Mouse (Mus musculus): ENCODE results near the gene Spout1. TPM values are rescaled to one million over a fixed set of nuclear protein-coding genes. Genes with fewer than 3 reads are reported as not detected.
A peak's percentile ranks its signal among the peaks of the same experiment; 100 is the strongest.

Spout1 gene
- 10 to 100 TPM; 21.1 to 25.4 TPM for total RNA-seq (2021)
- long read RNA-seq, experiment 1, transcript Spout1-201 (12 exons, 1,805 nt): major isoform, 15 of 25 reads
- long read RNA-seq, experiment 1, partial matches to known transcripts: 1 of 25 reads
- long read RNA-seq, experiment 1, other reads (novel, unspliced or antisense): 7 of 25 reads
- long read RNA-seq, experiment 2, transcript Spout1-201 (12 exons, 1,805 nt): major isoform, 28 of 46 reads
- long read RNA-seq, experiment 2, partial matches to known transcripts: 5 of 46 reads
- long read RNA-seq, experiment 2, other reads (novel, unspliced or antisense): 9 of 46 reads

DNA sequence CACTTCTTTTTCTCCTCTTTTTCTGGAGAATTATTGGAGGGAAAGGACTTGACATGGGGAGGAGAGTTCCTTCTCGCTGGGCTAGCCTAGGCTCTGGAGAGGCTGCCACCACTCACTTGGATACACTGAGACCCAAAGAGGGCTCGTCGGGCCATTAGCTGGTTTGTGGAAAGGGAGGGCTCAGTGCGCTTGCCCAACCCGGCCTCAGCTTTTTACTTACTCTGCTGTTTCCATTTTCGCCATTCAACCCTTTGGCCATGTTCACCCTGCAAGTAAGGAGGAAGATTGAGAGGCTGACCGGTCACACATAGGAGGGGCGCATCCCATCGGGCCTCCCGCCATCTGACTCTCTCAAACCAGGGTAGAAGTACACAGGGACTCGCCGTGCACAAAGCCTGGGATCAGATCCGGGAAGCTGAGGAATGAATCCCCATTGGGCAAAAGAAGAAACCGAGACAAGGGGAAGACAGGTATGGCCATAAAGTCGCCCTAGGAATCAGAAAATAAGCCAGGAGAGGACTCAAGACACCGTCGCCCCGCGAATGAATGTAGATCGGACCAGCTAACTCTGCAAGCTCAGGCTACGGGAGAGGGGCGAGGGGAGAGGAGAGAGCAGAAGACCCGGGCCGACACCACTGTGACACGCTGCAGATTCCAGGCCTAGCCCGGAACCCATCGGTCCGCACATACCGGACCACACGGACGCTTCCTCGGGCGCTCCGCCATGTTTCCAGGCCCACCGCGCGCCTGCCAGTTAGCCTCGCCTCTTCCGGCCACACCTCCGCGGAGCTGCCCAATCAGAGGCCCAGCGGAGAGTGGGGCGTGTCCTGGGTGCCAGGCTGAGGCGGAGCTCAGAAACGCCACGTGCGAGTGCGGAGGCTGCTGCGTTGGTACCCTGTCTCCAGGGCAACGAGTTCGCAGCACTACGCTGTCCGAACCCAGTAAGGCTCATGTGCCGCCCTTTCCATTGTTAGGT, at the start of gene Spout1:
Spout1 (minus strand) TSS at position 760 of the 976 bp plus-strand sequence.
- DNase-seq (ENCODE audit: low spot score in 2 of 2): peak; percentile 91 to 92

DNA sequence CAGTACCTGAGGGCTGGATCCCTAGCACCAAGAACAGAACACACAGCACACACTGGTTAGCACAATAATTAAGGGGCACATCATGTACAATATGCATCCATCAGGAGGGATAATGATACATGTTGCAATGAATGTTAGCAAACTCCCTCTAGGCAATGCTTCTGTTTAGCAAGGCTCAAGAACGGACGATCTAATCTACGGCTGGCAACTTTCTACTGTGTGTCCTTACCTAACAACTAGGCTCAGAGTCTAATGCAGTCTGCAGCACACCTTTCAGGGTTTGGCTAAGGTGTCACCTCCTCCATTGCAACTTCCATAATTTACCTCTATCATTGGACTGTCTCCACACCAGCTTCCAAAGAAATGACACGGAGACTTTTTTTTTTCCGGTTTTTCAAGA, 38.0 kb upstream of the Spout1 start:
- no peak for DNase-seq (ENCODE audit: low spot score in 2 of 2)

GRCm38 (mm10) chr2:30215493-30215892, 37.2 kb upstream of the Spout1 start:
- DNase-seq (ENCODE audit: low spot score in 2 of 2): no peak

- no peak for DNase-seq (ENCODE audit: low spot score in 2 of 2)
These were observed 36.5 kb upstream of the Spout1 start for GRCm38 (mm10) chr2:30214745-30215144.

GRCm38 (mm10) chr2:30212951-30213350, 34.7 kb upstream of the Spout1 start:
- DNase-seq (ENCODE audit: low spot score in 2 of 2): no peak

GRCm38 (mm10) chr2:30212169-30212545, 33.9 kb upstream of the Spout1 start:
- DNase-seq (ENCODE audit: low spot score in 2 of 2): no peak

DNA sequence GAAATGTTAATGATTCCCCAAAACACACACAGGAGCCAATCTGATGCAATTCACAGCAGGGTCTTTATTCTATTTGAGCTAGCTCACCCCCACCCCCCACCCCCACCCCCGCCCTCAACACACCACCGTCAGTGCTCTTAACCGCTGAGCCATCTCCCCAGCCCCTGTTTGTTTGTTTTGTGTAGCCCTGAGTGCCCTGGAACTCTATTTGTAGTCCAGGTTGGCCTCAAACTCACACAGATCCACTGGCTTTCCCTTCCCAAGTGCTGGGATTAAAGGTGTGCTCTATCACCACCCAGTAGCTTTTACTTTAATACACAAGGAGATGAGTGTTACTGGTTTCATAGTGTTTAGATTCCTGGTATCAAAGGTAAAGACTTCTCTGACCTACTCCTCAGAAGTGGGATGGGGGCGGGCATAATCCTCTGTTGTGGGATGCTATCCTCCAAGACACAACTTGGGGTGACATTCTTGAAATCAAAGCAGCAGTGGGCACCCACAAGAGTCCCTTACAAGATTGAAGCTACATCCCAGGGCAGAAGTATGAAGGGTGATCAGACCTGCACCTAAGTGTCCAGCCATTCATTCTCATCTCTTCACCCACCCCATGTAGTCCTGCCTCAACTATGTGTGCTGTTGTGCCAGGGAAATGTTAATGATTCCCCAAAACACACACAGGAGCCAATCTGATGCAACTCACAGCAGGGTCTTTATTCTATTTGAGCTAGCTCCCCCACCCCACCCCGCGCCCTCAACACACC, 33.3 kb upstream of the Spout1 start:
- DNase-seq (ENCODE audit: low spot score in 2 of 2): no peak

DNA sequence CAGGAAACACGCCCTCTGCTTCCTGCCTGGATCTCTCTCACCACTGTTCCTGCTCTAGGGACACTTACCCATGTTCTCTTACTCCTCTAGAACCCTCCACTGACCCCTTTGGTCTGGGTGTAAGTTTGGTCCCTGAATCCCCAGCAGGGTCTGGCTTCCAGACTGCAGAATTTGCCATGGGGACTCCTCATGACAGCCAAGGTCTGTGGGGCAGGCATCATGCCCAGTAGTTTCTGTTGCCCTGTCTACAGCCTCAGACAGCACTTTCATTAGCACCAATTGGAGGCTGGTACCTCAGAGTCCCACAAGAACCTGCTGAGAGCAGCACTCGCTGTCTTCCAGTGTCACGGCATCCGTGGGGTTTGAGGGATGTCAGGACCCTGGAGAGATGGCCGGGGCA, 29.6 kb upstream of the Spout1 start:
- no peak for DNase-seq (ENCODE audit: low spot score in 2 of 2)

DNA sequence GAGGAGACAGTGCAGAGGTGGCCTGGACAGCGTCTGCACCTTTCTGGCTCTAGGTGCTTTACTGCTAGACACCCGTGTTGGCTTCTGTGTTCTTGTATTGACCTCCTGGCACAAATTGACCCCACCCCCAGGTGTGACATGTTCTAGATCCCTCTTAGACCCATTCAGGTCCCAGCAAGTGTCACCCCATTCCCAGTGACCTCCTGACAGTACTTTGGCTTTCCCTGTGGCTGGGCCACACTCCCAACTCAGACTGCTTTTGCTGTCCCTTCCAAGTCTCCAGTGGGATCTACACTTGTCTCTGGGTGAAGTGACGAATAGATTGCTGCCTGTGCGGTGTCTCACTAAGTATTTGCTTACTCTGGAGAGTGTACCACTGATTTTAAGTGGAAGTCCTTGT, 29.1 kb upstream of the Spout1 start:
- DNase-seq (ENCODE audit: low spot score in 2 of 2): no peak

DNA sequence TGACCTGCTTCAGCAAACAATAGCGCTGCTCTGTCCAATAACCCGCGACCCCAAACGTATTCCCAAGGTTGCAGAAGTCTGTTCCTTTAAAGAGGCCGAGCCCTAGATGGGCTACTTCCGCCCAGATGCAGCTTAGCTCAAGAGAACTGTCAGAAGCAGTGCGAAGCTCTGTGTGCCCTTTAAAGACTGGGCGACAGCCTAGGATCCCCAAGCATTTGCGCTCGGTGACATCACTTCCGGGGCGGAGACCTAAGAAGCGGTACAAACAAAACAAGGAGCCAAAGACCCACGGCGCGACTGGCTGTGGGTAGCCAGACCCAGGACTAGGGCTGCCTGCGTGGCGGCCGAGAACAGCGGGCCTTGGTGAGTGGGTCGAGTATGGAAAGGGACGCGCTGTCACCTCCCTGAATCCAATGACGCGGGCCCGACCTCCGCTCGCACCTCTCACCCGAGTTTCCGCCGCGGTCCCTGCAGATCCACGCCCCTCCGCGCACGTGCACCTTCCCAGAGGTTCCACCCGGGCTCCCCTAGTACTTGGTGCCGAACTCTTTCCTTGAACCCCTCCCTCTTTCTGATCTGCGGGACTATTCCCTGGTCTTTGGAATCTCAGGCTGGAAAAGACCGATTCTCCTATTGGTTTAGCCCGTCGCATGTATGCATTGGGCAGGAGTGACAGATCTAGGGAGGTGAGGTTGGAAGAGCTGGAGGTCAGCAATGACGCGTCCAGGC, 27.5 kb upstream of the Spout1 start, which contains the start of gene Kyat1:
Kyat1 (minus strand) TSS at position 219 of the 729 bp plus-strand sequence.
- peak; percentile 91 to 92 for DNase-seq (ENCODE audit: low spot score in 2 of 2)

DNA sequence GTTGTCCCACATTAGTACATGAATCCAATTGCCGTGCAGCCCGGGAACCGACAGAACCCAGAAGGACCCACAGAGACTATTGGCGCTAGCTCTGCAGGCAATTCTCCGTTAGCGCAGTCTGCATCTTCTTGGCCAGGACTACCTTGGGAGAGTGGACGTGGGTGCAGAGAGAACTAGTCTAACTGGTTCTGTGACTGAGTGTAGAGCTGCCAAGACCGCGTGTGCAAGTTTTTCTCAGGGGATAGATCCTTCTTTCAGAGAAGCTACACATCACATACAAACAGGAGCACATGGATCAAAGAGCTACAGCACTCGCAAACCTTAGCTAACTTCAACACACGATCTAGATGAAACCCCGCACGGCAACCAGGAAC, 27.0 kb upstream of the Spout1 start:
- no peak for DNase-seq (ENCODE audit: low spot score in 2 of 2)

GRCm38 (mm10) chr2:30203439-30203838, 25.2 kb upstream of the Spout1 start:
- DNase-seq (ENCODE audit: low spot score in 2 of 2): no peak

DNA sequence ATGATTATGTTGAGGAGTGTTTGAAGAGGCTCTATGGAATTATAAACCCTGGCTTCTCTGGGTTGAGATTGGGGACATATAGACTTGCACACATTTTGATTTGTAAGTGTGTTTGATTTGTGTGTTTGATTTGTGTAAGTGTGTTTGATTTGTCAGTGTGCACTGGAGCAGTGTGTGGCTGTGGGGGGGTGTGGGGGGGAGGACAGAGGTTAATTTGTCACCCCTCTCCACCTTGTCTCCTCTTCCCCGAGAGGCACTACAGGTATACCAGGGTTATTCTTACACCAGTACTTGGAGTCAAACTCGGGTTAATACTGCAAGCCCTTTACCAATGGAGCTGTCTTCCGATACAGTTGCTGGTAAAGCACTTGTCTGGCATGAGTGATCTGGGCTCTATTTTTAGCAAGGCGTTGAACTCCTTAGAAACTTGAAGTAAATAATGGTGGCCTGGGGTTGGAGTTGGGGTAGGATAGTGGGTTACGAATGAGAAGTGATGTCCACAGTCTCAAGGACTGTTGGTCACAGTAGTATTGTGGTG, 22.2 kb upstream of the Spout1 start:
- DNase-seq (ENCODE audit: low spot score in 2 of 2): no peak

DNA sequence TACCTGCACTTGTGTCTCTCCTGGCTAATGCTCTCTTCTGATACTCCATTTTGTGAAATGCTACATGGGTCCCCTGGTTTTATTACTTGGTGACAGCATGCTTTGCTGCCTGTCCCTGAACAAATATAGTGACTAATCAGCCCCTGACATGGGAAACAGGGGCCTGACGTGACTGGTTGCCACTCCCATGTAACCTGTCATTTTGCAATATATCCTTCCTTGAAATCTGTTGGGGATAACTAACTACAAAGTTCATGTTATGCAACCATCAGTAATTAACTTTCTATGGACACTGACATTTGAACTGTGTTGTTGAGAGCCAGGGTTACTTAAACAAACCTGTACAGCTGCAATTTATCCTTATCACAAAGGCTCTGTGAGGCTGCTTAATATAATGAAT, 21.7 kb upstream of the Spout1 start:
- no peak for DNase-seq (ENCODE audit: low spot score in 2 of 2)

- DNase-seq (ENCODE audit: low spot score in 2 of 2): no peak
These were observed 19.8 kb upstream of the Spout1 start for GRCm38 (mm10) chr2:30198021-30198420.

GRCm38 (mm10) chr2:30194656-30195055, 16.4 kb upstream of the Spout1 start:
- DNase-seq (ENCODE audit: low spot score in 2 of 2): no peak

DNA sequence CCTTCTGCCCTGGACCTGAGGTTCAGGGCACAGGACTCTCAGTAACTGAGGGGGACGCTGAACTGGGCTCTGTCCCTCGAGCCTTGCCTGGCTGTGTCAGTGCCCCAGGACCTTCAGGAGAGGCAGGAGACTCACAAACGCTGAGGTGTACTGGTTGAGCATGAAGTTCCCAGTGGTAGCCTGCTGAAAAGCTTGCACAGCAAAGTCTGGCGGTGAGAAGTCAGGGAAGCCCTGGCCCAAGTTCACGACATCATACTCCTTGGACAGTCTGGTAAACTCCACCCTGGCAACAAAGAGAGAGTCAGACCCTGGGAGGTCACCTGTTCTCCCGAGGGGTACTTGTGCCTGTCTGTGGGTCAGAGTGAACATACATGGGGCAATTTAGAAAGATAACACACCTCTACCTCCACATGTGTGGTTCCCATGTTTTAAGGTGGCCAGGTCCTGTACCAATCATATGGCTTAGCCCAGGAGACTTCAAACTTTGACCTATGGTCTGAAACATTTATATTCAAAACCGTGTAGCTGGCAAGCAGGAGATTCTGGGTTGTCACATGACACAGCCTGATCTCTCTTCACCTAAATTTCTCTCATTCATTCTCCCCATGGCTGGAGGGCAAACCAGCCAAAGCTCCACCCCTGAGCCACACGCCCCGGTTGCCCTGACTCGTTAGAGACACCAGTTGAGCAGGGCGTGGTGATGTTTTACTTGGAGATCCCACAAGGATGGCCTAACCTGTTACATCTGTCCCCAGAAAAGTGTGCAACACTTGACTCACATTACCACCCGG, 13.7 kb upstream of the Spout1 start:
- DNase-seq (ENCODE audit: low spot score in 2 of 2): no peak

- no peak for DNase-seq (ENCODE audit: low spot score in 2 of 2)
These were observed 7.4 kb upstream of the Spout1 start for GRCm38 (mm10) chr2:30185681-30186080.

DNA sequence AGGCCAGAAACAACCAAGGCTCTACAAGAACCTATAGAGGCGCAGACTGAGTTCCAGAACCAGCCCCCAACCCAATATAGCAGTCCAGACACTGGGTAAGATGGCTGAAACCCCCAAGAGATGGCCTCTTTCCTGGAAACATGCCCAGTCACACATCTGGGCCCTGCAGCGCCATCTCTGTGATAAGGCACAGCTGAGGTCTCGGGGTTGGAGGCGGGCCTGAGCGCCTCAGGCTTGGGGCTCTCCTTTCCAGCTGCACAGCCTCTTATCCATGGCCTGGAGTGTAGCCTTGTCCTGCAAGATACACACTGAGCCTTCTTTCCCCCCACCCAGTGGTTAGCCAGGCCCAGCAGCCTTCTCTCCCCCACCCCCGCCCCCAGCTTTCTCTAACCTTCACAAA, 7.0 kb upstream of the Spout1 start:
- no peak for DNase-seq (ENCODE audit: low spot score in 2 of 2)

DNA sequence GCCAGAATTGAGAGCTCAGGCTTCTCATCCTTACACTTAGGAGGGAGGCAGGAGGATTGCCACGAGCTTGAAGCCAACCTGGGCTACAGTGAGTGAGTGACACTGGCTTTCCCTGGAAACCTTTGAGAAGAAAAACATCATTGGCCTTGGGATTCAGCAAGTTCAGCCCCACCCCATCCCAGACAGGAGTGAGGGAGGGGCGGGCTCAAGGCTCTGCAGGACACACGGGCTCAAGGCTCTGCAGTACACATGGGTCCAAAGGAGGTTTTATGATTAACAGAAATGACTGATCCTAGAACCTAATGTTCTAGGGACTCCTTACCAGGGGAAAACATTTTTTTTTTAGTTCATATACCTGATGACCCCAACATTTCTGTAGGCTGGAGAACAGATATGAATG, 5.5 kb upstream of the Spout1 start:
- DNase-seq (ENCODE audit: low spot score in 2 of 2): no peak

Measured in adrenal gland, adult 18-20 months (tissue).